Mouse (Mus musculus): ENCODE results near the gene Vmn2r89. TPM values are rescaled to one million over a fixed set of nuclear protein-coding genes. Genes with fewer than 3 reads are reported as not detected.
"Not testable (repeated sequence)": the region's sequence is repeated elsewhere in the genome, so short reads cannot be mapped to it uniquely, and the experiment has no call there.

Gene Vmn2r89
- polyA plus RNA-seq, 1 experiment from 2014 or later: not detected

DNA sequence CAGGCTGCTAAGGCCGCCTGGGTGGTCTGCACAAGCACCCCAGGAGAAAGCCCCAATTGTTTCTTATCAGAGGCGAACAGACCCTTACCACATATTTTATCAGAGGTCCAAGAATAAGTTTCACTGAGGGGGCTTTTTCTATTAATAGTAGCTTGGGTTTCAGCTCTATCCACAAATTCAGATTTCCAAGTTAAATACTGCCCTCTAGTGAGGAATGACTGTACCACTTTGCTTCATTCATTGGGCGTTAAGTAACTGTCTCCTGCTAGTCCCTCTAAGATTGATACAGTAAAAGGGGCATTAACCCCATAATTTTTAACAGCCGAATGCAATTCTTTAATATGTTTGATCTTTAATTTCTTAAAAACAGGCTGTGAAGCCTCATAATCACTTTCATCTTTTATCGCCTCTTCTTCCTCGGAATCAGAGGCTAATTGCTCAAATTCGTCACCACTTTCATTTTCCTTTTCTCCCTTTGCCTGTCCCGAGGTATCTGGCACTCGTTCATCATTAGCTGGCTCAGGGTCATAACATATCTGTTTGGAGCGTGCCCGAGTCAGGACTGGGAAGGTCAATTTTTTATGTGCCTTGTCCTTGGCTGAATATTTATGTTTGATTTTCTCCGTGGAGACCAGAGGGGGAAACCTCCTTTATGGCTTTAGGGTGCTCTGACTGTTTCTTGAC, 29.8 kb downstream of the Vmn2r89 start:
- not testable (repeated sequence) for ATAC-seq (replicated peaks; ENCODE audit: insufficient number of reproducible peaks, low FRiP score, low TSS enrichment, low read depth); H3K4me1 ChIP-seq (ENCODE audit: control insufficient read depth, insufficient read depth, low read length)
- WGBS: 91% methylated on average over 12 of the region's 12 CpGs

DNA sequence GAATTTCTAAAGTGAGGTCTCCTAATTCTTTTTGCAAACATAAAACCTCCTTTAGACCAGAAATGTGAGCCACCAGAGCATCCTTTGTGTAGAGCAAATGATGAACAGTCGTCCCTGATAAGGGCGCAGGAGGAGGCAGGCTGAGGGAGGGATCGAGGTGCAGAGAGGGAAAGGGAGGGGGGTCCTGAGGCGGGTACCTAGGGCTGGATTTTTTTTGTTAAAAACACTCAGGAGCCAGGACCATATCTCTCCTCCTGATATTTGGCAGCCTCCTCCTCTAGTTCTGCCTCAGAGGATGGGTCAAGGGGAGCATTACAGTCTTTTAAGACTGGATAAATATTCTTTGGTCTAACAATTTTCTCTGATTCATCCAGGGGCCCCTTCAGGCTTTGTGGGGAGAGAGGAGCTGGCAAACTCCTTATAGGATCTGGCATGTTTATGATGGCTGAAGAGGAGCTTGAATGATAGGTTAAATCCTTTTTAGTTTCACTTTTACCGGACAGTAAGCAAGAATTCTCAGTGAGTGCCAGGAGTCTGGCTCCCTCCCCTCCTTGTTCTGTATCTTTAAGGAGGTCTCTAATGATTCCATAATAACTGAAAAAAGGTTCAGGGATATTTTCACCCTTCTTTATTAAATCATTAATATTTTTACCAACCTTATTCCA, 30.5 kb downstream of the Vmn2r89 start:
- WGBS: 84% methylated on average over 5 of the region's 5 CpGs
- Histone ChIP-seq H3K27ac (replicated peaks; ENCODE audit: low read depth, low read length) (no peak overlapping the region), H3K27me3 (ENCODE audit: control insufficient read depth, insufficient read depth, low read length) (no peaks in the 10 kb centered on the region), H3K4me2 (ENCODE audit: low read depth, low read length) (no peak overlapping the region), H3K9me3 (replicated peaks; ENCODE audit: control insufficient read depth, low read length) (no peaks in the 10 kb centered on the region), H3K9ac (replicated peaks; ENCODE audit: low read length) (no peak overlapping the region), H3K36me3 (replicated peaks; ENCODE audit: control insufficient read depth, insufficient read depth, low read depth, low read length) (no peaks in the 10 kb centered on the region), H3K4me1 (ENCODE audit: control insufficient read depth, insufficient read depth, low read length) (no peaks in the 10 kb centered on the region), H3K4me3 (ENCODE audit: low read depth, low read length) (no peak overlapping the region)
- DNase-seq (ENCODE audit: low spot score) (no peak), ATAC-seq (replicated peaks; ENCODE audit: insufficient number of reproducible peaks, low FRiP score, low TSS enrichment, low read depth) (no peak)

More for the DNA sequence above, 29.8 kb downstream of the Vmn2r89 start:
- H3K36me3 ChIP-seq (replicated peaks; ENCODE audit: control insufficient read depth, insufficient read depth, low read depth, low read length); H3K9ac ChIP-seq (replicated peaks; ENCODE audit: low read length); H3K4me3 ChIP-seq (ENCODE audit: low read depth, low read length); H3K9me3 ChIP-seq (replicated peaks; ENCODE audit: control insufficient read depth, low read length); H3K27me3 ChIP-seq (ENCODE audit: control insufficient read depth, insufficient read depth, low read length); H3K4me2 ChIP-seq (ENCODE audit: low read depth, low read length); DNase-seq (ENCODE audit: low spot score); H3K27ac ChIP-seq (replicated peaks; ENCODE audit: low read depth, low read length): not testable (repeated sequence)

DNA sequence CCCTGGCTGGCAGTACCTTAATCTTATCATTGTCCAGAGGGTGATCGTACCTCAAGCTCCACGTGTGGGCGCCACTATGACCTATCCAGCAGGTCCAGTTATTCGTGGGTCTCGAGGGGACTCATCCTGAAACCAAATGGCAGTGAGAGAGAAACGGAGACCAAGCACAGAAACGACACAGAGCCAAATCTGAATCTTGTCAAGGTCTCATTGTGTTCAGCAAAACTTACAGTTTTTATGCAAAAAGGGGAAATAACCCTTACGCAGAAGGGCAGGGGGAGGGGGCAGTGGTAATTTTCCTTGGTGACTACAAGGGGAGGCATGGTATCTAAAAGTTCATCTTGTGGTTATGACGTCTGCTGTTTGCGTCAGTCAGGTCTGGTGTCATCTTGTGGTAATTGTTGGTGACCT, 31.3 kb downstream of the Vmn2r89 start:
- not testable (repeated sequence) for H3K4me3 ChIP-seq (ENCODE audit: low read depth, low read length); ATAC-seq (replicated peaks; ENCODE audit: insufficient number of reproducible peaks, low FRiP score, low TSS enrichment, low read depth); DNase-seq (ENCODE audit: low spot score); H3K4me2 ChIP-seq (ENCODE audit: low read depth, low read length); H3K9ac ChIP-seq (replicated peaks; ENCODE audit: low read length); H3K36me3 ChIP-seq (replicated peaks; ENCODE audit: control insufficient read depth, insufficient read depth, low read depth, low read length); H3K27me3 ChIP-seq (ENCODE audit: control insufficient read depth, insufficient read depth, low read length); H3K9me3 ChIP-seq (replicated peaks; ENCODE audit: control insufficient read depth, low read length); H3K27ac ChIP-seq (replicated peaks; ENCODE audit: low read depth, low read length); H3K4me1 ChIP-seq (ENCODE audit: control insufficient read depth, insufficient read depth, low read length)
- 65% methylated on average over 10 of the region's 10 CpGs for WGBS

DNA sequence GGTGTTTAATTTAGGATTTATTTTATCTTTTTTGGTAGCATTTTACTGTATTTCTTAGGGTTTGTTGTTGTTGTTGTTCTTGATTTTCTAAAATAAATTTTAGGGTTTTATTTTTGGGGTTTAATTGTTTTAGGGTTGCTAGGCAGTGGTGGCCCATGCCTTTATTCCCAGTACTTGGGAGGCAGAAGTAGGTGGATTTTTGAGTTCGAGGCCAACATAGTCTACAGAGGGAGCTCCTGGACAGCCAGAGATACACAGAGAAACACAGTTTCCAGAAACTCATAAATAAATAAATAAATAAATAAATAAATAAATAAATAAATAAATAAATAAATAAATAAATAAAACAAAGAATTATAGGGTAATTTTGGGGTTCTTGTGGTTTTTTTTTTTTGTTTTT, 32.0 kb downstream of the Vmn2r89 start:
- no peaks in the 10 kb centered on the region for H3K4me1 ChIP-seq (ENCODE audit: control insufficient read depth, insufficient read depth, low read length)
- 90% methylated on average over 1 of the region's 1 CpGs for WGBS
- H3K4me3 ChIP-seq (ENCODE audit: low read depth, low read length): no peak overlapping the region
- H3K9ac ChIP-seq (replicated peaks; ENCODE audit: low read length): no peak overlapping the region
- no peaks in the 10 kb centered on the region for H3K9me3 ChIP-seq (replicated peaks; ENCODE audit: control insufficient read depth, low read length)
- H3K27ac ChIP-seq (replicated peaks; ENCODE audit: low read depth, low read length): no peak overlapping the region
- DNase-seq (ENCODE audit: low spot score) (no peak), ATAC-seq (replicated peaks; ENCODE audit: insufficient number of reproducible peaks, low FRiP score, low TSS enrichment, low read depth) (no peak)
- H3K27me3 ChIP-seq (ENCODE audit: control insufficient read depth, insufficient read depth, low read length): no peaks in the 10 kb centered on the region
- H3K36me3 ChIP-seq (replicated peaks; ENCODE audit: control insufficient read depth, insufficient read depth, low read depth, low read length): no peaks in the 10 kb centered on the region
- H3K4me2 ChIP-seq (ENCODE audit: low read depth, low read length): no peak overlapping the region

DNA sequence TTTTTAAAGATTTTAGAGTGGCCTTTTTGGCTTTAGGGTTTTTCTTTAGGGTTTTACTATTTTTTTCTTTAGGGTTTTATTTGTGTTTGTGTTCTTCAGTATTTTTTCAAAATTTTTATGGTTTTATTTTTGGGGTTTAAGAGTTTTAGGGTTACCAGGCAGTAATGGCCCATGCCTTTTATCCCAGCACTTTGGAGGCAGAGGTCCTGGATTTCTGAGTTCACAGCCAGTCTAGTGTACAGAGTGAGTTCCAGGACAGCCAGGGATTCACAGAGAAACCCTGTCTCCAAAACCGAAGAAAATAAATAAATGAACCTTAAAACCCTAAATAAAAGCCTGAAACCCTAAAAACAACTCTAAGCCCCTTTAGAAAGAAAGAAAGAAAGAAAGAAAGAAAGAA, 34.5 kb downstream of the Vmn2r89 start:
- no peak for ATAC-seq (replicated peaks; ENCODE audit: insufficient number of reproducible peaks, low FRiP score, low TSS enrichment, low read depth)
- H3K36me3 ChIP-seq (replicated peaks; ENCODE audit: control insufficient read depth, insufficient read depth, low read depth, low read length): no peaks in the 10 kb centered on the region
- no peak overlapping the region for H3K27ac ChIP-seq (replicated peaks; ENCODE audit: low read depth, low read length)
- 79% methylated on average over 1 of the region's 1 CpGs for WGBS
- H3K4me3 ChIP-seq (ENCODE audit: low read depth, low read length): no peak overlapping the region
- DNase-seq (ENCODE audit: low spot score): no peak
- no peaks in the 10 kb centered on the region for H3K27me3 ChIP-seq (ENCODE audit: control insufficient read depth, insufficient read depth, low read length)
- no peak overlapping the region for H3K9ac ChIP-seq (replicated peaks; ENCODE audit: low read length)
- H3K9me3 ChIP-seq (replicated peaks; ENCODE audit: control insufficient read depth, low read length): no peaks in the 10 kb centered on the region
- H3K4me2 ChIP-seq (ENCODE audit: low read depth, low read length): no peak overlapping the region
- H3K4me1 ChIP-seq (ENCODE audit: control insufficient read depth, insufficient read depth, low read length): no peaks in the 10 kb centered on the region

DNA sequence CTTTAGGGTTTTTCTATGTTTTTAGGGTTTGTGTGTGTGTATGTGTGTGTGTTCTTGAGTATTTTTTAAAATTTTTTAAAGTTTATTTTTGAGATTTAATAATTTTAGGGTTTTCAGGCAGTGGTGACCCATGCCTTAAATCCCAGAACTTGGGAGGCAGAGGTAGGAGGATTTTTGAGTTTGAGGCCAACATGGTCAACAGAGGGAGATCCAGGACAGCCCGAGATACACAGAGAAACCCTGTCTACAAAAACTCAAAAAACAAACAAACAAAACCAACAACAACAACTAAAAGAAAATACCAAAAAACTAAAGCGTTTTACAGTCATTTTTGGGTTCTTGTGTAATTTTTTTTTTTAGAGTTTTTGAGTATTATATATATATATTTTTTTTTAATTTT, 44.1 kb downstream of the Vmn2r89 start:
- Histone ChIP-seq H3K4me1 (ENCODE audit: control insufficient read depth, insufficient read depth, low read length) (no peaks in the 10 kb centered on the region), H3K27ac (replicated peaks; ENCODE audit: low read depth, low read length) (no peak overlapping the region), H3K36me3 (replicated peaks; ENCODE audit: control insufficient read depth, insufficient read depth, low read depth, low read length) (no peaks in the 10 kb centered on the region), H3K9ac (replicated peaks; ENCODE audit: low read length) (no peak overlapping the region), H3K4me3 (ENCODE audit: low read depth, low read length) (no peak overlapping the region), H3K4me2 (ENCODE audit: low read depth, low read length) (no peak overlapping the region), H3K27me3 (ENCODE audit: control insufficient read depth, insufficient read depth, low read length) (no peaks in the 10 kb centered on the region), H3K9me3 (replicated peaks; ENCODE audit: control insufficient read depth, low read length) (no peaks in the 10 kb centered on the region)
- ATAC-seq (replicated peaks; ENCODE audit: insufficient number of reproducible peaks, low FRiP score, low TSS enrichment, low read depth) (no peak), DNase-seq (ENCODE audit: low spot score) (no peak)
- 76% methylated on average over 2 of the region's 2 CpGs for WGBS

DNA sequence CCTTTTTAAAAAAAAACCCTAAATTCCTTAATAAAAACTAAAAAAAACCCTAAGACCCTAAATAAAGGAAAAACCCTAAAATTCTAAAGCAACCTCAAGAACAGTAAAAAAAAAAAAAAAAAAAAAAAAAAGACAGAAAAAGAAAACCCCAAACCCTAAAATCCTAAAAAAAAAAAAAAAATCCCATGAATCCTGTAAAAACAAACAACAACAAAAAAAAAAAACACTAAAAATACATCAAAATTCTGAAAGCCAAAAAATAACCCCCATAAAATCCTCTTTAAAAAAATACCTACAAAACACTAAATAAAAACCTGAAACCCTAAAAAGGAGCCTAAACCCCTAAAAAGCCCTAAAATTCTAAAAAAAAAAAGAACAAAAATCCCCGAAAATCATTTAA, 45.3 kb downstream of the Vmn2r89 start:
- Histone ChIP-seq H3K27ac (replicated peaks; ENCODE audit: low read depth, low read length) (no peak overlapping the region), H3K4me3 (ENCODE audit: low read depth, low read length) (no peak overlapping the region), H3K4me1 (ENCODE audit: control insufficient read depth, insufficient read depth, low read length) (no peaks in the 10 kb centered on the region), H3K9me3 (replicated peaks; ENCODE audit: control insufficient read depth, low read length) (no peaks in the 10 kb centered on the region), H3K9ac (replicated peaks; ENCODE audit: low read length) (no peak overlapping the region), H3K4me2 (ENCODE audit: low read depth, low read length) (no peak overlapping the region), H3K27me3 (ENCODE audit: control insufficient read depth, insufficient read depth, low read length) (no peaks in the 10 kb centered on the region), H3K36me3 (replicated peaks; ENCODE audit: control insufficient read depth, insufficient read depth, low read depth, low read length) (no peaks in the 10 kb centered on the region)
- no peak for ATAC-seq (replicated peaks; ENCODE audit: insufficient number of reproducible peaks, low FRiP score, low TSS enrichment, low read depth)
- WGBS: 91% methylated on average over 1 of the region's 1 CpGs
- no peak for DNase-seq (ENCODE audit: low spot score)

DNA sequence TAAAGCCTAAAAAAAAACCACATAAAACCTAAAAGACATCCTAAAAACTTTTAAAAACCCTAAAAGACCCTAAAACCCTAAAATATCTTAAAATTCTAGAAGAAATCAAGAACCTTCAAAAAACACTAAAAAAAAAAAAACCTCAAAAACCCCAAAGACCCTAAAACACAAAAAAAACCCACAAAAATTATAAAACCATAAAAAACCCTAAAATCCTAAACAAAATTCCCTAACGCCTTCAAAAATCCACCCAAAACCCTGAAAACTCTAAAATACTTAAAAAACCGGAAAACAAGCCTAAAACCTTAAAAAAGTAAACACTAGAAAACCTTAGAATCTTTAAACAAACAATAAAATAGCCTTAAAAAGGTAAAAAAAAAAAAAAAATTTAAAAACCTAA, 46.3 kb downstream of the Vmn2r89 start:
- DNase-seq (ENCODE audit: low spot score): no peak
- Histone ChIP-seq H3K9ac (replicated peaks; ENCODE audit: low read length) (no peak overlapping the region), H3K9me3 (replicated peaks; ENCODE audit: control insufficient read depth, low read length) (no peaks in the 10 kb centered on the region), H3K27ac (replicated peaks; ENCODE audit: low read depth, low read length) (no peak overlapping the region), H3K4me3 (ENCODE audit: low read depth, low read length) (no peak overlapping the region), H3K4me1 (ENCODE audit: control insufficient read depth, insufficient read depth, low read length) (no peaks in the 10 kb centered on the region), H3K27me3 (ENCODE audit: control insufficient read depth, insufficient read depth, low read length) (no peaks in the 10 kb centered on the region), H3K4me2 (ENCODE audit: low read depth, low read length) (no peak overlapping the region), H3K36me3 (replicated peaks; ENCODE audit: control insufficient read depth, insufficient read depth, low read depth, low read length) (no peaks in the 10 kb centered on the region)
- 88% methylated on average over 2 of the region's 2 CpGs for WGBS
- no peak for ATAC-seq (replicated peaks; ENCODE audit: insufficient number of reproducible peaks, low FRiP score, low TSS enrichment, low read depth)

Data from embryonic facial prominence, embryonic 11.5 days (tissue).